Mouse (Mus musculus) testis, postnatal 14 days (tissue): ENCODE data around the gene Myoz2.

Experiments
- DNase-seq: peaks from one replicate; pipeline ENCODE4 v3.0.0; 2021; ENCODE audit warnings: low spot score

The Myoz2 gene

DNA sequence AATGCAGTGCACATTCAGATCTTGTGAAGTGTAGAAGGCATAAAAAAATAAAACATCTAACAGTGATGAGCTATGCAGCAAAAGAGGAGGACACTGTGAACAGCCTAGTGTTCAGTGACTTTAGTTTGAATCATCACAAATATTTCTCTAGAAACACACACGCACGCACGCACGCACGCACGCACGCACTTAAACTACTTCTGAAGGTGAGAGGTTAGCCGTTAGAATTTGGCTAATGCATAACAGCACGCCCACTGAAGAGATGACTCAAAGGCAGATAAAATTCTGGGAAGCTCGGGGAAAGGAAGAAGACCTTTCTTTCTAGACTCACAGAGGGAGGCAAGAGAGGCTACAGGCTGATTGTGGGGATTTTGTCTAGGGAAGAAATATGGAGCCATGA lies 27.4 kb downstream of the Myoz2 start:
- no peak for DNase-seq

DNA sequence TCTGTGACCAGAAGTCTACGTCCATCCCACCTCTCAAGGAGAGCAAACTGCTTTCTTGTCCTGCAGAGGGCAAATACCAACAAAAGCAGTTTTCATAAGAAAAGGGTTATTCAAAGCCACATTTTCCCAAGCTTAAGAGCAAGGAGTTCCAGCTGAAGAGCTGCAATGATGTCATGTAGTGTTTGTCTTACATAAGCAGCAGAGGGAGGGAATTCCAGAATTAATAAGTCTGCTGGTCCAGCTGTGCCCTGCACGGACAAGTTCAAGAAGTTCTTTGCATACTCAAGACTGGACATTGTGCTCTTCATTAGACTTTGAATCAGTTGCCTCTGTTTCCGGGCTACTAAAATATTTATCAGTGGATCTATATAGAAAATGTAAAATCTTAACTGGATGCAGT lies 33.8 kb downstream of the Myoz2 start:
- no peak for DNase-seq

DNA sequence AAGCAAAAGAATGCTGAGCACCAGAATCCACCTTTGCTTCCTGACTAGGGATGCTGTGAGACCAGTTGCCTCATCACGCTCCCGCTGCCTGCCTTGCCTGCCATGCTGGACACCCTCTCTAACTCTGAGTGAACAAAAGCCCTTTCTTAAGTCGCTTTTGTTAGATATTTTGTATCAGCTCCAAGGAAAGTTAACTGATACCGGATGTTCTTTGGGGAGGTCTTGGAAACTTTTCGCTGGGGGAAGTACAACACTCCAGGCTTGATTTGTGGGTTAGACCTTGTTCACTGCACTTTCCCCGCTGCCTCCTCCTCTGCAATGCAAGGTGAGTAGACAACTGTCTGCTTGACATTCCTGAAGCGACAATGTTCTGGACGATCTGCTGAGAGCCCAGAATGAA lies 36.3 kb downstream of the Myoz2 start:
- DNase-seq, result peak; percentile 69

- no peak for DNase-seq
Measured at GRCm38 (mm10) chr3:122996968-122997367, 37.8 kb downstream of the Myoz2 start.

GRCm38 (mm10) chr3:122986906-122987305 lies 47.9 kb downstream of the Myoz2 start:
- no peak for DNase-seq

DNA sequence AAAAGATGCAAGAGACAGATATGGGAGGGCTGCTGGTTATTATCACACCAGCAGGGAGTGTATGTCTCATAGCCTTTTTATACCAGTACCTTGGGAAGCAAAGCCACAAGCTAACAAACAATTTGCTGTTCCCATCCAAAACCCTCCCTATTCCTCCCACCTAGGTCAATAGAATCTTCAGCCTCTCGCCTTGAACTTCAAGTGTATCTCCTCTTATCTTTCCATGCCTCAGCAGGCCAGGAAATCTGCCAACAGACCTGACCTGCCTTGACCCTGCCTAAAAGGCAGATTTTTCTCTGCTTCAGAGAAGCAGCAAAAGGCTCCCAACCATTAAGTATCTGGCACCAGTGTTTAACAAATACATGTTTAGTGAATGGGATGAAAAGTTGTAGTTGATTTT lies 48.4 kb downstream of the Myoz2 start:
- peak; percentile 83 for DNase-seq

DNA sequence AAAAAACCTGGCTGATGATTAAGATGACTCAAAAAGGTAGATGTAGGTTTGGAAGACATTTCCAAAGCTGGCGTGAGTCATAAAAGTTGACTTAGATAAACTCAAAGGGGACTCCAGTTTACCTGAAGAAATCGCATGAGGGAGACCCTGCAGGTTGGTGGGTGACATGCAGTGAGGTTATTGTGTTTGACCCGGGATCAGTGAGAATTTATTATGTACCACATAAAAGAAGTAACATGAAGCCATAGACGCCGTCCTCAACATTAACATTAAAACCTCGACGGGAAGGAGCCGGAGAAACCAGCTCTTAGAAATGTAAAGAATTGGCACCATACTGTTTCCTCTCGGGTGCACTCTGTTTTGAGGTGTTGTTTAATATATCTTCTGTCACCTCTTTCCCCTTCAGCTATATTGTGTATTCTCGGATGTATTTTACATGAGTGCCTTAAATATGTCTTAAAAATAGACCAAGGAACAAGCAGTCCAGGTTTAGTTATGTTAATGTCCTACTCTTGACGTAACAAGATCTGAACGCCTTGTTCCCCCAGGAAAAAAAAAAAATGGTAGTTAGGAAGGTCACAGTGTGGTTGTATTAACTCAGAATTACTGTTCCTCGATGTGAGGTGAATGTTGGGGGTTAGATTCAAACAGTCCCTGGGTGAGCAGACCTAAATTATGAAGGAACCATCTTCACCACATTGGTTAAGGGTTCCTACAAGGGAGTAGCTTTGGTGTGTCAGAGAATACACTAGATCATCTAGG lies 49.5 kb downstream of the Myoz2 start:
- DNase-seq, result no peak

GRCm38 (mm10) chr3:122984249-122985182 lies 50.3 kb downstream of the Myoz2 start, which contains the start of gene Usp53:
Gene Usp53 (minus strand): TSS chr3:122984510.
- DNase-seq, result peak; percentile 96

- DNase-seq, result no peak
Measured at GRCm38 (mm10) chr3:122983849-122984248, 51.0 kb downstream of the Myoz2 start.

- DNase-seq, result no peak
Measured at GRCm38 (mm10) chr3:122975964-122976363, 58.9 kb downstream of the Myoz2 start.

GRCm38 (mm10) chr3:122975363-122975762 lies 59.5 kb downstream of the Myoz2 start:
- no peak for DNase-seq

DNA sequence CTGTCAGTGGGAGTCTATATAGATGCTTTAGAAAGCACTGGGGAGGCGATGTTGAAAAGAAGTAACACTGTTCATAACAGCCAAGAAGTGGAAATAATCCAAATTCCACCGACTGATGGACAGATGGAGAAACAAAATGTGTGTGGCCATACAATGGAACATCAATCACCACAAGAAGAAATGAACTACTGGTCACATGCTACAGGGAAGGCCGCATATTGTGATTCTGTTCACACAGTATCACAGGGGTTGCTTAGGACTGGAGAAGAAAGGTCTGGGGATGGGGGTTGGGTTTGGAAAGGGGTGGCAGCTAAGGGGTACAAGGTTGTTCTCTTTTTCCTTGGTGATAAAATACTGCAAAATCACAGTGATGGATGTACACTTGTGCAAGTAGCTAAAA lies 60.0 kb downstream of the Myoz2 start:
- no peak for DNase-seq

DNA sequence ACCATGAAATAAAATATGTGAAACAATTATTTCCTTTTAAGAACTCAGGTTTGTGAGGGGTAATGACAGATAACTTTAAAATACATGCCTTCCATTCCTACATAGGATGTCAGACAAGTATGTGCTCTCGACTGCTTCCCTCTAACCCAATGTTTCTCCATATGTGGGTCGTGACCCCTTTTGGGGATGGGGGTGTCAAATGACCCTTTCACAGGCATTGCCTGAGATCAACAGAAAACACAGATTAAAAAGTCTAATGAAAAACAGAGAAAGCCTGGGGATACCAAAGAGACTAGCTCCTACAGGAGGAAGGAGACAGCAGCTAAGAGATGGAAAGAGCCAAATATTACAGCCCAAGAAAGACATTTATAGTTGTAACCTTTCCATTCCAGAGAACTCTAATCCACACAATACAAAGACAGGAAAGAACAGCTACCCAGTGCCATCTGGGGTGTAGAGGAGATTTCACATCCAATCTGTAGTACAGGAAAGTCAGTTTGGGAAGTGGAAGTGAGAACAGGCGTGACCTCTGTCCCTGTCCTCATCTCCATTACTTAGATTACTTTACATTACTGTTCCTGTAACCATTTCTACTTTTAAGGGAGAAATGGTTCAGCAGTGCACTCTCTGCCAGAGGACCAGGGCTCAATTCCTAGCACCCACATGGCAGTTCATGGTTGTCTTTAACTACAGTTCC lies 62.5 kb downstream of the Myoz2 start:
- no peak for DNase-seq

DNA sequence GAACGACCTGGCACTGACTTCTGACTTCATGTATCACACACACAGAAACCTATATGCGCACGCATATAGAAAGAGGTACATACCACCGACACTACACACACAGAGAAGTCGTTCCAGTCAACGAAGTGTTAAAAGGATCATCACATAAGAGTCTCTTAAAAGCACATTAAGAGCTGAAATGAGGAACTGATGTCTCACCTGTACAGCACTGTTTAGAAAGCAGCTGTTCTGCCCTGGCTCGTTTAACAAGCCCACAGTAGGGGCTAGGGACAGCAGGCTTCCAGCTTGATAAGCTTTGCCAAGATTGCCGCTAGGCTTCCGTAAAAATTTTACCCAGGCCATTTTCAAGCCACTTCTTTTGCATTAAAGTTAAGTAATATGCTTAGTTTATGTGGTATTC lies 66.4 kb downstream of the Myoz2 start:
- DNase-seq, result no peak

DNA sequence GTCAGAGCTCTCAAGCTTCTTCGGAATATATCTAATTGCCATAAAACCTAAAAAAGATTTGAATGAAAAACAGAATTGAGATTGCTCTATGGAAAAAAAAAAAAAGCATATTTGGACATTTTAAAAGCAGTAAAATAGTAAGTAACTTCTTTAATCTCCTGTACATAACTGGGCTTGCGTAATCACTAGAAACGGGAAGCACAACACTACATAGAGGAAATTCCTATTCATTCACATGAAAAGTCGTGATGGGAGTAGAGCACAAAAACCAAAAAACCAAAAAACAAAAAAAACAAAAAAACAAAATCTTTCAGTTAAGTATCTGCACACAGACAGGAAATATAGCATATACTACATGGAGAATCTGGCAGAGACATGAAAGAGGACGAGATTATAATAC lies 70.5 kb downstream of the Myoz2 start:
- no peak for DNase-seq
